Mouse (Mus musculus): ENCODE measurements around the gene Tmem11. TPM values are rescaled to one million over a fixed set of nuclear protein-coding genes. Genes with fewer than 3 reads are reported as not detected.

Tmem11 gene
- polyA plus RNA-seq, 1 experiment from 2014 or later, result 67.3 TPM

DNA sequence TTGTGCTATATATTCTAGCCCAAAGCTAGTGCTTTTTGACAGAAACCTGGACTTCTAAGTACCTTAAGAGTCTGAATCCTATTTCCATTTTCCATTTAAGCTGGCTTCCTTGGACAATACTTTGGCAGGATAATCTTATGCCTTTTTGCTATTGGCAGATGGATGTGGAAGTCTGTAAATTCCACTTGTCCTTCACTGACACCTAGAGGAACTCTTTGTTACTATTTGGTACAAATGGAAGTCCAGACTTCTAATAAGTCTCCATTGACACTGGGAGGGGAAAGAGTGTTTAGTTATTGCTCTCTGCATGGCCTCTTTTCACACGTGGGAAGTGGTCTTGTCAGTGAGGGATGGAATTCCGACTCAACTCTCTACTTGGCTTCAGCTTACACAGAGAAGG, 50.2 kb downstream of the Tmem11 start:
- ATAC-seq (ENCODE audit: insufficient number of reproducible peaks, insufficient read depth, low FRiP score, low read depth), result no peak
- no peak overlapping the region for H3K9ac ChIP-seq (ENCODE audit: low read length)
- no peak overlapping the region for H3K4me2 ChIP-seq (ENCODE audit: low read length)
- no peak overlapping the region for H3K4me3 ChIP-seq (ENCODE audit: control insufficient read depth in 1 of 2, insufficient read depth in 1 of 2, low read depth in 1 of 2, low read length in 2 of 2)
- no peaks in the 10 kb centered on the region for H3K9me3 ChIP-seq (ENCODE audit: control insufficient read depth, low read length)
- 27% methylated on average over 2 of the region's 2 CpGs for WGBS
- no peaks in the 10 kb centered on the region for H3K27me3 ChIP-seq (ENCODE audit: control insufficient read depth, insufficient read depth, low read length)
- H3K36me3 ChIP-seq (ENCODE audit: control insufficient read depth, insufficient read depth, low read length), result no peaks in the 10 kb centered on the region
- peaks cover 2 to 4% of the 10 kb centered on the region in 2 experiments; a peak in 3 of 4 replicates for H3K4me1 ChIP-seq (ENCODE audit: control insufficient read depth in 2 of 2, insufficient read depth in 2 of 2, low read length in 2 of 2)
- H3K27ac ChIP-seq (replicated peaks in 1 of 2; ENCODE audit: control insufficient read depth in 1 of 2, insufficient read depth in 1 of 2, low read depth in 2 of 2, low read length in 2 of 2), result no peak overlapping the region

DNA sequence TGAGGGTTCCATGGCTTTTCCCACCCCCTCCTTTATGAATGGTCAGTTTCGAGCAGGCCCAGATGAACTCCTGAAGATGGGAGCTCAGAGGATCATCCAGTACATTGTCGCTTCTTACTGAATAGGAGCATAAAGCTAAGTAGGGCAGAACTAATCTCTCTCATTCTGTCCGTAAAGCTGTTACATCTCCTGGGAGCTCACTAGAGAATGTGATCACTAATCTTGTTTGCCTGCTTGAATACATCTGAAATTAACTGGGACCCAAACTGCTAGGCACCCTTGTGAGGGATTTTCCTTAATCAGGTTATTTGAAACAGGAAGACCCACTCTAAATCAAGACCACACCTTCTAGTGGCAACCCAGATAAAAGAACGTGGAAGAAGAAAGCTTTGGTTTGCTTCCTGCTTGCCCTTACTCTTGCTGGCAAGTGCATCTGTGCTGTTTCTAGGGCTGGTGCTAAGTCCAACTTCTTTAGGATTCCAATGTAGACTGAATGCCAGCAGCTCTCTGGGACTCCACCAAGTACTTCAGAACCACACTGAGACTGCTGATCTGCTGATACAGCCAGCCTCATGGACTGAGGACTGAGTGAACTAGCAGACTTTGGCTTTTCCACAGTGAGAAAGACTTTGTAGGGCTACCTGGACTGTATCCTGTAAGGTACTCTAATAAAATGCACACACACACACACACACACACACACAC, 51.7 kb downstream of the Tmem11 start:
- Histone ChIP-seq H3K9me3 (ENCODE audit: control insufficient read depth, low read length) (no peaks in the 10 kb centered on the region), H3K4me2 (ENCODE audit: low read length) (no peak overlapping the region), H3K27me3 (ENCODE audit: control insufficient read depth, insufficient read depth, low read length) (no peaks in the 10 kb centered on the region), H3K9ac (ENCODE audit: low read length) (no peak overlapping the region), H3K4me3 (ENCODE audit: control insufficient read depth in 1 of 2, insufficient read depth in 1 of 2, low read depth in 1 of 2, low read length in 2 of 2) (no peak overlapping the region), H3K27ac (replicated peaks in 1 of 2; ENCODE audit: control insufficient read depth in 1 of 2, insufficient read depth in 1 of 2, low read depth in 2 of 2, low read length in 2 of 2) (no peak overlapping the region), H3K36me3 (ENCODE audit: control insufficient read depth, insufficient read depth, low read length) (no peaks in the 10 kb centered on the region), H3K4me1 (ENCODE audit: control insufficient read depth in 2 of 2, insufficient read depth in 2 of 2, low read length in 2 of 2) (peaks cover 2 to 4% of the 10 kb centered on the region in 2 experiments; a peak in 3 of 4 replicates)
- WGBS, result 55% methylated on average over 4 of the region's 4 CpGs
- no peak for ATAC-seq (ENCODE audit: insufficient number of reproducible peaks, insufficient read depth, low FRiP score, low read depth)

DNA sequence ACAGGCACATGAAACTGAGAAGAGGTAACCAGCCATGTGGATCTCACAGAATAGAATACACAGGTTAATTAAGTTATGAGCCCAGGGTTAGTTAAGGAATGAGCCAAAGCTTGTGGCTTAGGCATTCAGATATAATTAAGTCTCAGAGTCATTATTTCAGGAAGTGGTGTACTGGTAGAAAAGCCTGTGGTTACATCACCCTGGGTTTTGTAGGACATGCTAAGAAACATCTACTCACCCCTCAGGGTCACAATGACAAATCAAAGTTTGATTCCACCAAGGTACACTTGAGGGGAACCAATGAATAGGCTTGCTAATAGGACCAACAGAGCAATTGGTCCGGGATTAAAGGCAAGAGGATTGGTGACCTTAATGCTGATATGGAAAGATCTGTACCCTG, 52.4 kb downstream of the Tmem11 start:
- peaks cover 2 to 4% of the 10 kb centered on the region in 2 experiments; a peak in 3 of 4 replicates for H3K4me1 ChIP-seq (ENCODE audit: control insufficient read depth in 2 of 2, insufficient read depth in 2 of 2, low read length in 2 of 2)
- no peaks in the 10 kb centered on the region for H3K9me3 ChIP-seq (ENCODE audit: control insufficient read depth, low read length)
- H3K4me2 ChIP-seq (ENCODE audit: low read length), result no peak overlapping the region
- no peak for ATAC-seq (ENCODE audit: insufficient number of reproducible peaks, insufficient read depth, low FRiP score, low read depth)
- H3K27ac ChIP-seq (replicated peaks in 1 of 2; ENCODE audit: control insufficient read depth in 1 of 2, insufficient read depth in 1 of 2, low read depth in 2 of 2, low read length in 2 of 2), result no peak overlapping the region
- H3K36me3 ChIP-seq (ENCODE audit: control insufficient read depth, insufficient read depth, low read length), result no peaks in the 10 kb centered on the region
- H3K9ac ChIP-seq (ENCODE audit: low read length), result no peak overlapping the region
- 50% methylated on average over 1 of the region's 1 CpGs for WGBS
- no peaks in the 10 kb centered on the region for H3K27me3 ChIP-seq (ENCODE audit: control insufficient read depth, insufficient read depth, low read length)
- H3K4me3 ChIP-seq (ENCODE audit: control insufficient read depth in 1 of 2, insufficient read depth in 1 of 2, low read depth in 1 of 2, low read length in 2 of 2), result no peak overlapping the region

DNA sequence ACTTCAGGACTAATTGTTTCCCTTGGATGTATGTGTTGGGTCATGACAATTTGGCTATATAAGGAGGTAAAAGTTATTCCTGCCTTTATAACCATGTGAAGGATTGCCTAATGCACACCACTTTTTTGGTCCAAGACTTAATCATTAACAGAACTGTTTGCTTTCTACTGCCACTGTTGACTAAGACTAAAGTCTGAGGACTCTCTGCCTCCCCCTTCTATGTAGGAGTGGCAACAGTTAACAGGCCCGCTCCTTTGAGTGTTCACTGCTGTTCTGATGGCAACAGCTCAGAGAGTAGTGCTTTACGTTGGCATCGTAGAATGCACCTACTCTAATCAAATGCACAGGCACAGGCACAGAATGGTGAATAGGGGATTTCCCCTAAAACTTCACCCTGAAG, 53.9 kb downstream of the Tmem11 start:
- Histone ChIP-seq H3K9ac (ENCODE audit: low read length) (no peak overlapping the region), H3K9me3 (ENCODE audit: control insufficient read depth, low read length) (no peaks in the 10 kb centered on the region), H3K4me1 (ENCODE audit: control insufficient read depth in 2 of 2, insufficient read depth in 2 of 2, low read length in 2 of 2) (no peaks in the 10 kb centered on the region), H3K4me2 (ENCODE audit: low read length) (no peak overlapping the region), H3K27ac (replicated peaks in 1 of 2; ENCODE audit: control insufficient read depth in 1 of 2, insufficient read depth in 1 of 2, low read depth in 2 of 2, low read length in 2 of 2) (no peak overlapping the region), H3K27me3 (ENCODE audit: control insufficient read depth, insufficient read depth, low read length) (no peaks in the 10 kb centered on the region), H3K36me3 (ENCODE audit: control insufficient read depth, insufficient read depth, low read length) (no peaks in the 10 kb centered on the region), H3K4me3 (ENCODE audit: control insufficient read depth in 1 of 2, insufficient read depth in 1 of 2, low read depth in 1 of 2, low read length in 2 of 2) (no peak overlapping the region)
- 71% methylated on average over 3 of the region's 3 CpGs for WGBS
- ATAC-seq (ENCODE audit: insufficient number of reproducible peaks, insufficient read depth, low FRiP score, low read depth), result no peak

DNA sequence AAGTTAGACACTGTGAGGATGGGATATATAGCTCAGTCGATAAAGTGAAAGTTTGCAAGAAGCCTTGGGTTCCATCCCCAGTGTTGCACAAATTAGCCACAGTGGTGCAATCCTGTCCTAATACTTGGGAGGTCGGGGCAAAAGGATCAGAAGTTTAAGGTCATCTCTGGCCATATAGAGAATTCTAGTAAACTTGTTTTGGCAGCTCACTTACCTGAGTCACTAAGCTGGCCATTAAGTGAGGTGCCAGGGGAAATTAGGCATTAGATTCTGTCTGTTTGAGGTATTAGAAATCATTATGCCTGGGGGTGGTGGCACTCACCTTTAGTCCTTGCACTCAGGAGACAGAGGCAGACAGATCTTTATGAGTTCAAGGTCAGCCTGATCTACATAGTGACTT, 55.3 kb downstream of the Tmem11 start:
- WGBS, result 75% methylated on average over 2 of the region's 2 CpGs
- no peak overlapping the region for H3K27ac ChIP-seq (replicated peaks in 1 of 2; ENCODE audit: control insufficient read depth in 1 of 2, insufficient read depth in 1 of 2, low read depth in 2 of 2, low read length in 2 of 2)
- H3K9ac ChIP-seq (ENCODE audit: low read length), result no peak overlapping the region
- no peaks in the 10 kb centered on the region for H3K4me1 ChIP-seq (ENCODE audit: control insufficient read depth in 2 of 2, insufficient read depth in 2 of 2, low read length in 2 of 2)
- no peak overlapping the region for H3K4me2 ChIP-seq (ENCODE audit: low read length)
- H3K4me3 ChIP-seq (ENCODE audit: control insufficient read depth in 1 of 2, insufficient read depth in 1 of 2, low read depth in 1 of 2, low read length in 2 of 2), result no peak overlapping the region
- no peak for ATAC-seq (ENCODE audit: insufficient number of reproducible peaks, insufficient read depth, low FRiP score, low read depth)
- H3K27me3 ChIP-seq (ENCODE audit: control insufficient read depth, insufficient read depth, low read length), result no peaks in the 10 kb centered on the region
- no peaks in the 10 kb centered on the region for H3K9me3 ChIP-seq (ENCODE audit: control insufficient read depth, low read length)
- H3K36me3 ChIP-seq (ENCODE audit: control insufficient read depth, insufficient read depth, low read length), result no peaks in the 10 kb centered on the region

DNA sequence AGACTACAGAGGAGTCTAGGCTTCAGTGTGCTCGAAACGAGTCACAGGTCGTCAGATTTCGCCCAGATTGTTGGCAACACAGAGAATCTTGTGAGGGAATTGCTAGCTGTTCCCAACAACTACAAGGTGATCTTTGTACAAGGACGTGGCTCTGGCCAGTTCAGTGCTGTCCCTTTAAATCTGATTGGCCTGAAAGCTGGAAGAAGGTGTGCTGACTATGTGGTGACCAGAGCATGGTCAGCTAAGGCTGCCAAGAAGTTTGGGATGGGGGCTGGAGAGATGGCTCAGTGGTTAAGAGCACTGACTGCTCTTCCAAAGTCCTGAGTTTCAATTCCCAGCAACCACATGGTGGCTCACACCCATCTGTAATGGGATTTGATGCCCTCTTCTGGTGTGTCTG, 62.7 kb downstream of the Tmem11 start:
- no peaks in the 10 kb centered on the region for H3K36me3 ChIP-seq (ENCODE audit: control insufficient read depth, insufficient read depth, low read length)
- H3K9ac ChIP-seq (ENCODE audit: low read length), result no peak overlapping the region
- H3K4me1 ChIP-seq (ENCODE audit: control insufficient read depth in 2 of 2, insufficient read depth in 2 of 2, low read length in 2 of 2), result no peaks in the 10 kb centered on the region
- no peaks in the 10 kb centered on the region for H3K27me3 ChIP-seq (ENCODE audit: control insufficient read depth, insufficient read depth, low read length)
- no peak for ATAC-seq (ENCODE audit: insufficient number of reproducible peaks, insufficient read depth, low FRiP score, low read depth)
- H3K27ac ChIP-seq (replicated peaks in 1 of 2; ENCODE audit: control insufficient read depth in 1 of 2, insufficient read depth in 1 of 2, low read depth in 2 of 2, low read length in 2 of 2), result no peak overlapping the region
- H3K9me3 ChIP-seq (ENCODE audit: control insufficient read depth, low read length), result no peaks in the 10 kb centered on the region
- H3K4me2 ChIP-seq (ENCODE audit: low read length), result no peak overlapping the region
- H3K4me3 ChIP-seq (ENCODE audit: control insufficient read depth in 1 of 2, insufficient read depth in 1 of 2, low read depth in 1 of 2, low read length in 2 of 2), result no peak overlapping the region
- WGBS, result 66% methylated on average over 5 of the region's 5 CpGs

Other genes starting within 250 kb of the Tmem11 start
- 32.5 and 34.0 TPM in 2 replicates for gene Llgl1, start 179.5 kb downstream of the Tmem11 start, polyA plus RNA-seq (2014; fragmentation: Nextera tagmentation; extraction: Ambion mirVana)
- 74.7 and 80.1 TPM in 2 replicates for gene Flii, start 152.0 kb downstream of the Tmem11 start, polyA plus RNA-seq (2014; fragmentation: Nextera tagmentation; extraction: Ambion mirVana)
- 17.0 and 19.0 TPM in 2 replicates for gene Mief2, start 150.9 kb downstream of the Tmem11 start, polyA plus RNA-seq (2014; fragmentation: Nextera tagmentation; extraction: Ambion mirVana)
- gene Top3a, start 101.9 kb downstream of the Tmem11 start, polyA plus RNA-seq (2014; fragmentation: Nextera tagmentation; extraction: Ambion mirVana), result 8.3 and 8.5 TPM in 2 replicates
- gene Smcr8, start 101.7 kb downstream of the Tmem11 start, polyA plus RNA-seq (2014; fragmentation: Nextera tagmentation; extraction: Ambion mirVana), result 4.6 and 4.9 TPM in 2 replicates
- gene Shmt1, start 67.6 kb downstream of the Tmem11 start, polyA plus RNA-seq (2014; fragmentation: Nextera tagmentation; extraction: Ambion mirVana), result 29.6 and 40.4 TPM in 2 replicates
- gene Dhrs7b, start 48.6 kb downstream of the Tmem11 start, polyA plus RNA-seq (2014; fragmentation: Nextera tagmentation; extraction: Ambion mirVana), result 27.6 and 30.2 TPM in 2 replicates
- gene Natd1, start 35.5 kb upstream of the Tmem11 start, polyA plus RNA-seq (2014; fragmentation: Nextera tagmentation; extraction: Ambion mirVana), result 20.4 and 21.1 TPM in 2 replicates
- 59.2 and 62.6 TPM in 2 replicates for gene Map2k3, start 52.8 kb upstream of the Tmem11 start, polyA plus RNA-seq (2014; fragmentation: Nextera tagmentation; extraction: Ambion mirVana)
- gene Kcnj12, start 143.3 kb upstream of the Tmem11 start, polyA plus RNA-seq (2014; fragmentation: Nextera tagmentation; extraction: Ambion mirVana), result 5.4 and 5.8 TPM in 2 replicates
- gene Tnfrsf13b, start 247.5 kb upstream of the Tmem11 start, polyA plus RNA-seq (2014; fragmentation: Nextera tagmentation; extraction: Ambion mirVana), result 1.8 and 1.9 TPM in 2 replicates

Data from heart, embryonic 14.5 days (tissue).